Mouse (Mus musculus): ENCODE results near the gene Slc5a10. TPM values are rescaled to one million over a fixed set of nuclear protein-coding genes. Genes with fewer than 3 reads are reported as not detected.

The Slc5a10 gene
- polyA plus RNA-seq, 1 experiment from 2014 or later, result 0.06 TPM

- WGBS, result 90% methylated on average over 5 of the region's 5 CpGs
- TF ChIP-seq EP300 (IDR thresholded peaks at IDR 0.05) (no peak), CTCF (IDR thresholded peaks at IDR 0.05) (no peak)
- Histone ChIP-seq H3K9ac (replicated peaks; ENCODE audit: low read depth) (no peak overlapping the region), H3K4me1 (ENCODE audit: insufficient read depth, low read depth, low read length) (peaks cover 5% of the 10 kb centered on the region; the same call in 1 of the 2 replicates), H3K27me3 (replicated peaks; ENCODE audit: insufficient read depth, low read length) (no peaks in the 10 kb centered on the region), H3K27ac (ENCODE audit: low read length) (no peak overlapping the region), H3K36me3 (ENCODE audit: insufficient read depth, low read length) (no peaks in the 10 kb centered on the region), H3K4me3 (ENCODE audit: low read depth, low read length) (no peak overlapping the region), H3K4me2 (replicated peaks; ENCODE audit: low read depth, low read length) (no peak overlapping the region), H3K9me3 (ENCODE audit: low read length) (no peaks in the 10 kb centered on the region)
- no peak for ATAC-seq
- no peak for DNase-seq (ENCODE audit: low spot score)
These were observed 71.5 kb downstream of the Slc5a10 start for GRCm38 (mm10) chr11:61649163-61649580.

- 72% methylated on average over 7 of the region's 7 CpGs for WGBS
- TF ChIP-seq CTCF (IDR thresholded peaks at IDR 0.05) (no peak), EP300 (IDR thresholded peaks at IDR 0.05) (no peak)
- Histone ChIP-seq H3K27me3 (replicated peaks; ENCODE audit: insufficient read depth, low read length) (no peaks in the 10 kb centered on the region), H3K36me3 (ENCODE audit: insufficient read depth, low read length) (no peaks in the 10 kb centered on the region), H3K9ac (replicated peaks; ENCODE audit: low read depth) (no peak overlapping the region), H3K9me3 (ENCODE audit: low read length) (no peaks in the 10 kb centered on the region), H3K27ac (ENCODE audit: low read length) (no peak overlapping the region), H3K4me3 (ENCODE audit: low read depth, low read length) (no peak overlapping the region), H3K4me2 (replicated peaks; ENCODE audit: low read depth, low read length) (no peak overlapping the region), H3K4me1 (ENCODE audit: insufficient read depth, low read depth, low read length) (peaks cover 5% of the 10 kb centered on the region; the same call in 1 of the 2 replicates)
- ATAC-seq (no peak), DNase-seq (ENCODE audit: low spot score) (no peak)
These were observed 71.9 kb downstream of the Slc5a10 start for GRCm38 (mm10) chr11:61648749-61649115.

GRCm38 (mm10) chr11:61647956-61648748 is 72.5 kb downstream of the Slc5a10 start:
- no peak overlapping the region for H3K4me2 ChIP-seq (replicated peaks; ENCODE audit: low read depth, low read length)
- no peak for TF ChIP-seq CTCF (IDR thresholded peaks at IDR 0.05)
- no peak for TF ChIP-seq EP300 (IDR thresholded peaks at IDR 0.05)
- DNase-seq (ENCODE audit: low spot score) (no peak), ATAC-seq (no peak)
- no peak overlapping the region for H3K27ac ChIP-seq (ENCODE audit: low read length)
- H3K27me3 ChIP-seq (replicated peaks; ENCODE audit: insufficient read depth, low read length), result no peaks in the 10 kb centered on the region
- H3K9me3 ChIP-seq (ENCODE audit: low read length), result no peaks in the 10 kb centered on the region
- 56% methylated on average over 6 of the region's 6 CpGs for WGBS
- no peak overlapping the region for H3K4me3 ChIP-seq (ENCODE audit: low read depth, low read length)
- H3K36me3 ChIP-seq (ENCODE audit: insufficient read depth, low read length), result no peaks in the 10 kb centered on the region
- no peak overlapping the region for H3K9ac ChIP-seq (replicated peaks; ENCODE audit: low read depth)
- H3K4me1 ChIP-seq (ENCODE audit: insufficient read depth, low read depth, low read length), result peaks cover 5% of the 10 kb centered on the region; the same call in 1 of the 2 replicates

GRCm38 (mm10) chr11:61647110-61647910 is 73.3 kb downstream of the Slc5a10 start:
- Histone ChIP-seq H3K36me3 (ENCODE audit: insufficient read depth, low read length) (no peaks in the 10 kb centered on the region), H3K4me1 (ENCODE audit: insufficient read depth, low read depth, low read length) (peaks cover 5% of the 10 kb centered on the region; the same call in 1 of the 2 replicates), H3K27me3 (replicated peaks; ENCODE audit: insufficient read depth, low read length) (no peaks in the 10 kb centered on the region), H3K4me2 (replicated peaks; ENCODE audit: low read depth, low read length) (no peak overlapping the region), H3K27ac (ENCODE audit: low read length) (no peak overlapping the region), H3K9me3 (ENCODE audit: low read length) (no peaks in the 10 kb centered on the region), H3K9ac (replicated peaks; ENCODE audit: low read depth) (no peak overlapping the region), H3K4me3 (ENCODE audit: low read depth, low read length) (no peak overlapping the region)
- DNase-seq (ENCODE audit: low spot score) (no peak), ATAC-seq (no peak)
- TF ChIP-seq EP300 (IDR thresholded peaks at IDR 0.05) (no peak), CTCF (IDR thresholded peaks at IDR 0.05) (no peak)
- WGBS, result 67% methylated on average over 10 of the region's 10 CpGs

GRCm38 (mm10) chr11:61646499-61647039 is 74.1 kb downstream of the Slc5a10 start:
- Histone ChIP-seq H3K9ac (replicated peaks; ENCODE audit: low read depth) (no peak overlapping the region), H3K4me2 (replicated peaks; ENCODE audit: low read depth, low read length) (no peak overlapping the region), H3K27me3 (replicated peaks; ENCODE audit: insufficient read depth, low read length) (no peaks in the 10 kb centered on the region), H3K4me1 (ENCODE audit: insufficient read depth, low read depth, low read length) (peaks cover 5% of the 10 kb centered on the region; the same call in 1 of the 2 replicates), H3K4me3 (ENCODE audit: low read depth, low read length) (no peak overlapping the region), H3K36me3 (ENCODE audit: insufficient read depth, low read length) (no peaks in the 10 kb centered on the region), H3K9me3 (ENCODE audit: low read length) (no peaks in the 10 kb centered on the region), H3K27ac (ENCODE audit: low read length) (no peak overlapping the region)
- DNase-seq (ENCODE audit: low spot score) (no peak), ATAC-seq (no peak)
- TF ChIP-seq EP300 (IDR thresholded peaks at IDR 0.05) (no peak), CTCF (IDR thresholded peaks at IDR 0.05) (no peak)
- WGBS, result 60% methylated on average over 2 of the region's 2 CpGs

- Histone ChIP-seq H3K9ac (replicated peaks; ENCODE audit: low read depth) (no peak overlapping the region), H3K4me1 (ENCODE audit: insufficient read depth, low read depth, low read length) (peaks cover 5% of the 10 kb centered on the region; the same call in 1 of the 2 replicates), H3K4me3 (ENCODE audit: low read depth, low read length) (no peak overlapping the region), H3K27ac (ENCODE audit: low read length) (no peak overlapping the region), H3K36me3 (ENCODE audit: insufficient read depth, low read length) (no peaks in the 10 kb centered on the region), H3K4me2 (replicated peaks; ENCODE audit: low read depth, low read length) (no peak overlapping the region), H3K9me3 (ENCODE audit: low read length) (no peaks in the 10 kb centered on the region), H3K27me3 (replicated peaks; ENCODE audit: insufficient read depth, low read length) (no peaks in the 10 kb centered on the region)
- 60% methylated on average over 5 of the region's 5 CpGs for WGBS
- DNase-seq (ENCODE audit: low spot score) (no peak), ATAC-seq (no peak)
- TF ChIP-seq CTCF (IDR thresholded peaks at IDR 0.05) (no peak), EP300 (IDR thresholded peaks at IDR 0.05) (no peak)
These were observed 75.2 kb downstream of the Slc5a10 start for GRCm38 (mm10) chr11:61645357-61645857.

All from lung, postnatal 0 days (tissue).